Mouse (Mus musculus) kidney, postnatal 14 days (tissue): ENCODE data around the gene Olfr1457.

Source experiments
- DNase-seq: peaks from one replicate; pipeline ENCODE4 v3.0.0; 2022; ENCODE audit warnings: mixed read lengths

Gene Olfr1457

DNA sequence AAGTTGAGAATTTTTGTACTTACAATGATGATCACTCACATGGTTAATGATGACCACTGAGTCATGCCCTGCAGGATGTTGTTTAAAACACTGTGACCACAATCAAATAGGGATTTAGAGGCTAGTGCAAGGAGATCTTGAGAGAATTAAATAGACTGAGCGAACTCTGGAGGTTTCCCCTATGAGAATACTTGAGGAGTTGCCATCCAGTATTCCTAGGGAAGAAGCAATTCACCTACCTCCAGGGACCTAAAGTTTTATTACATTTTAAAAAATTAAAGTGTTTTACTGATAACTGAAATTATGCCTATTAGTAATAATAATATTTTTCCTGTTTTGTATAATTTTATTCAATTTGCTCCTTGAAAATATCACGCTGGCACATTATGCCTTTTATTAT is at the start of gene Olfr1457:
TSS of gene Olfr1457 (minus strand) at position 101 of the 400 bp plus-strand sequence.
- DNase-seq, result no peak

DNA sequence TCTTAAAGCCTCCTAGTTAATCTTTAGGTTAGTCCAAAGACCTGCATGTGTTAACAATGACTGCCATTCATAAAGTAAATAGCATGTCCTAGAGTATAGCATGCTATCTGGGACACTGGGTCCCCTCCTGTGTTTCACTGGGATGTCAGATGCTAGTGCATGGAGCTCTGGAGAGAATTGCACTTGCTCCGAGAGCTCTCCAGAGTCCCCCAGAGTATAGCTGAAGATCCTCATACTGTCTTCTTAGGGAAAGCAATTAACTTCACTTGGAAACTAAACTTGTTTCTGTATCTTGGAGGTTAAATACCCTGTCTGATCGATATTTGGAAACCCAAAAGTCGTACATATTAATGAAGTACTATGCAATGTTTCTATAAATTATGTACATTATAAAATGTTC is 9.0 kb upstream of the Olfr1457 start, which contains the start of gene Olfr1458:
TSS of gene Olfr1458 (minus strand) at position 101 of the 400 bp plus-strand sequence.
- DNase-seq, result no peak

DNA sequence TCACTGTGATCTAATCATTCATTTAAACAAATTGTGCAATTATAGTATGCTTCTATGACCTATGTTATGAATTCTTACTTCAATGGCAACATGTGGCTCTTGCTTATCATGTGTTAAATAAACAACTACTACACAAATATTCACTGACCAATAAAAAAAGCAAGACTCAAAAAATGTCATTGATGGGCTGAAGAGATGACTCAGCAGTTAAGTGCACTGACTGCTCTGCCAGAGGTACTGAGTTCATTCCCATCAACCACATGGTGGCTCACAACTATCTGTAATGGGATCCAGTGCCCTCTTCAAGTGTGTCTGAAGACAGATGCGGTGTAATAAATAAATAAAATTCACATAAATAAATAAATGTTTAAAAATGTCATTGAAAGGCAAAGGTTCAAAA is 3.8 kb downstream of the Olfr1457 start:
- DNase-seq, result no peak

DNA sequence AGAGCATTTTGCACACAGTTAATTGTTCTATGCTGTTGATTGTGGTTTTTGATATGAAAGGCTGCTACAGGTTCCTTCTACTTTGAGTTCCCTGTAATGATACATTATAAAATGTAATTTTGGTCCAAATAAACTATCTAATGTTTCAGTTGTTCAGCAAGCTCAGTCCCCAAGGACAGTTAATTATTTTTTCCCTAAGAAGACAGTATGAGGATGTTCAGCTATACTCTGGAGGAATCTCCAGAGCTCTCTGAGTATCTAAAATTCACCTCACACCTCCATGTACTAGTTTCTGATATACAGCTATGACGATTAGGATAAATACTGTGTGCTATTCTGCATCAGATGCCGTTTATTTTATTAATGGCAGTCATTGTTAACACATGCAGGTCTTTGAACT is 37.4 kb downstream of the Olfr1457 start, which contains the start of gene Olfr1454:
TSS of gene Olfr1454 (plus strand) at position 301 of the 400 bp plus-strand sequence.
- DNase-seq, result no peak
